Mouse (Mus musculus) hindbrain, postnatal 0 days (tissue): ENCODE measurements at regions not wholly inside any gene's neighbourhood (a gene's known extent, or its start where the extent isn't known, plus 50 kb on each side); places are given as distances from the start of the nearest gene placed in this dataset.

Source experiments
- ATAC-seq: fragments of 200-750 bp; cut with Nextera tagmentation; 2 replicates; pipeline ENCODE4 v1.8.0; 2017; ENCODE audit warnings: mild to moderate bottlenecking, moderate TSS enrichment, moderate library complexity
- DNase-seq: peaks from one replicate; pipeline ENCODE4 v3.0.0-alpha.2; 2015; ENCODE audit warnings: low spot score
- H3K27ac ChIP-seq: fragments of 300-500 bp; sonication (generic); 2 replicates; pipeline ENCODE4 v1.5.1; 2014; ENCODE audit warnings: mild to moderate bottlenecking
- H3K27me3 ChIP-seq: fragments of 300-500 bp; sonication (generic); 2 replicates; pipeline ENCODE4 v1.6.1; 2014; ENCODE audit warnings: low read length, mixed read lengths; ENCODE audit not compliant: insufficient read depth
- H3K36me3 ChIP-seq: fragments of 300-500 bp; sonication (generic); 2 replicates; pipeline ENCODE4 v1.6.1; 2014; ENCODE audit warnings: low read length, mixed read lengths; ENCODE audit not compliant: insufficient read depth
- H3K4me1 ChIP-seq: fragments of 300-500 bp; sonication (generic); 2 replicates; pipeline ENCODE4 v1.6.1; 2014; ENCODE audit warnings: antibody characterized with exemption, low read length, mixed read lengths; ENCODE audit not compliant: insufficient read depth
- H3K4me2 ChIP-seq: fragments of 300-500 bp; sonication (generic); 2 replicates; pipeline ENCODE4 v1.6.1; 2014; ENCODE audit warnings: low read depth, mild to moderate bottlenecking, low read length, moderate library complexity, mixed read lengths
- H3K4me3 ChIP-seq: fragments of 300-500 bp; sonication (generic); 2 replicates; pipeline ENCODE4 v1.5.1; 2014; ENCODE audit warnings: low read length
- H3K9ac ChIP-seq: fragments of 300-500 bp; sonication (generic); replicated peaks from 2 replicates; pipeline ENCODE4 v1.6.1; 2014; ENCODE audit warnings: mild to moderate bottlenecking, low read length, moderate library complexity, mixed read lengths
- H3K9me3 ChIP-seq: fragments of 300-500 bp; sonication (generic); 2 replicates; pipeline ENCODE4 v1.6.1; 2016; ENCODE audit warnings: low read length, mixed read lengths
- CTCF ChIP-seq: IDR thresholded peaks from 2 replicates; pipeline ENCODE4 v1.5.1; 2016; ENCODE audit warnings: antibody characterized with exemption, control low read depth, low read depth
- WGBS: fragments of 180-500 bp; shearing (Covaris S2); extraction: QIAGEN DNeasy Blood & Tissue Kit; methylation state at CpG from one replicate; pipeline ENCODE4 v1.1.7; 2014; 5-methylcytosine and 5-hydroxymethylcytosine counted together

GRCm38 (mm10) chr1:107811859-107812258 lies 222.1 kb downstream of the Serpinb8 start:
- H3K36me3 ChIP-seq, result no peaks in the 10 kb centered on the region
- WGBS, result 84% methylated on average over 2 of the region's 2 CpGs
- TF ChIP-seq CTCF, result no peak
- H3K4me2 ChIP-seq, result no peak overlapping the region
- H3K27me3 ChIP-seq, result no peaks in the 10 kb centered on the region
- no peak for DNase-seq
- no peaks in the 10 kb centered on the region for H3K9me3 ChIP-seq
- no peak overlapping the region for H3K4me3 ChIP-seq
- no peaks in the 10 kb centered on the region for H3K4me1 ChIP-seq
- no peak for ATAC-seq
- H3K27ac ChIP-seq, result no peak overlapping the region
- no peak overlapping the region for H3K9ac ChIP-seq

GRCm38 (mm10) chr1:107837877-107838276 lies 248.1 kb downstream of the Serpinb8 start:
- no peak for DNase-seq
- no peak for ATAC-seq
- Histone ChIP-seq H3K9ac (no peak overlapping the region), H3K27ac (no peak overlapping the region), H3K9me3 (no peaks in the 10 kb centered on the region), H3K4me2 (no peak overlapping the region), H3K27me3 (no peaks in the 10 kb centered on the region), H3K4me3 (no peak overlapping the region), H3K4me1 (no peaks in the 10 kb centered on the region), H3K36me3 (no peaks in the 10 kb centered on the region)
- 85% methylated on average over 5 of the region's 5 CpGs for WGBS
- TF ChIP-seq CTCF, result no peak

GRCm38 (mm10) chr1:107852386-107852785 lies 262.6 kb downstream of the Serpinb8 start:
- DNase-seq (no peak), ATAC-seq (no peak)
- H3K9ac ChIP-seq, result no peak overlapping the region
- no peak overlapping the region for H3K4me3 ChIP-seq
- no peaks in the 10 kb centered on the region for H3K36me3 ChIP-seq
- H3K4me1 ChIP-seq, result no peaks in the 10 kb centered on the region
- H3K9me3 ChIP-seq, result no peaks in the 10 kb centered on the region
- no peaks in the 10 kb centered on the region for H3K27me3 ChIP-seq
- no peak overlapping the region for H3K27ac ChIP-seq
- TF ChIP-seq CTCF, result no peak
- no peak overlapping the region for H3K4me2 ChIP-seq
- WGBS, result 75% methylated on average over 2 of the region's 2 CpGs

GRCm38 (mm10) chr1:107853001-107853400 lies 263.2 kb downstream of the Serpinb8 start:
- H3K4me1 ChIP-seq, result no peaks in the 10 kb centered on the region
- DNase-seq (no peak), ATAC-seq (no peak)
- H3K9ac ChIP-seq, result no peak overlapping the region
- no peaks in the 10 kb centered on the region for H3K36me3 ChIP-seq
- no peak overlapping the region for H3K4me3 ChIP-seq
- H3K27me3 ChIP-seq, result no peaks in the 10 kb centered on the region
- no peak for TF ChIP-seq CTCF
- H3K4me2 ChIP-seq, result no peak overlapping the region
- H3K9me3 ChIP-seq, result no peaks in the 10 kb centered on the region
- 86% methylated on average over 4 of the region's 4 CpGs for WGBS
- no peak overlapping the region for H3K27ac ChIP-seq

GRCm38 (mm10) chr1:107897743-107898437 lies 308.1 kb downstream of the Serpinb8 start:
- ATAC-seq (no peak), DNase-seq (no peak)
- no peak overlapping the region for H3K9ac ChIP-seq
- H3K36me3 ChIP-seq, result no peaks in the 10 kb centered on the region
- 44% methylated on average over 3 of the region's 3 CpGs for WGBS
- H3K4me1 ChIP-seq, result no peaks in the 10 kb centered on the region
- H3K4me3 ChIP-seq, result no peak overlapping the region
- no peak for TF ChIP-seq CTCF
- H3K9me3 ChIP-seq, result no peaks in the 10 kb centered on the region
- H3K4me2 ChIP-seq, result no peak overlapping the region
- no peak overlapping the region for H3K27ac ChIP-seq
- H3K27me3 ChIP-seq, result no peaks in the 10 kb centered on the region

- TF ChIP-seq CTCF, result no peak
- Histone ChIP-seq H3K27ac (no peak overlapping the region), H3K4me2 (no peak overlapping the region), H3K9ac (no peak overlapping the region), H3K4me3 (no peak overlapping the region), H3K27me3 (no peaks in the 10 kb centered on the region), H3K4me1 (no peaks in the 10 kb centered on the region), H3K9me3 (no peaks in the 10 kb centered on the region), H3K36me3 (no peaks in the 10 kb centered on the region)
- ATAC-seq, result no peak
- 70% methylated on average over 4 of the region's 4 CpGs for WGBS
- peak; percentile 33 for DNase-seq
These were observed 309.5 kb downstream of the Serpinb8 start for GRCm38 (mm10) chr1:107899261-107899660.

- TF ChIP-seq CTCF, result no peak
- Histone ChIP-seq H3K4me2 (no peak overlapping the region), H3K9me3 (no peaks in the 10 kb centered on the region), H3K9ac (no peak overlapping the region), H3K27me3 (no peaks in the 10 kb centered on the region), H3K4me1 (no peaks in the 10 kb centered on the region), H3K27ac (no peak overlapping the region), H3K36me3 (no peaks in the 10 kb centered on the region), H3K4me3 (no peak overlapping the region)
- WGBS, result 22% methylated on average over 2 of the region's 2 CpGs
- DNase-seq, result peak; percentile 28
- no peak for ATAC-seq
These were observed 310.6 kb downstream of the Serpinb8 start for GRCm38 (mm10) chr1:107900449-107900848.
